Mouse (Mus musculus): ENCODE results near the gene Thoc5.
A peak's percentile ranks its signal among the peaks of the same experiment; 100 is the strongest.

The Thoc5 gene

GRCm38 (mm10) chr11:4974376-4975122, 79.4 kb downstream of the Thoc5 start:
- DNase-seq (ENCODE audit: low spot score) = no peak

GRCm38 (mm10) chr11:4975623-4976022, 80.5 kb downstream of the Thoc5 start:
- DNase-seq (ENCODE audit: low spot score) = peak; percentile 75

Data from T-cell, adult 2 months (primary cell).